Mouse (Mus musculus) cerebellum, adult 2 months (tissue): ENCODE data around the gene Ccdc61. TPM values are rescaled to one million over a fixed set of nuclear protein-coding genes. Genes with fewer than 3 reads are reported as not detected.

Experiments
- DNase-seq, 2 experiments: peaks; one replicate each; pipeline ENCODE4 v3.0.0; 2021
- H3K27ac ChIP-seq: fragments of 200-500 bp; 2 replicates; pipeline ENCODE4 v1.5.1; 2012; ENCODE audit warnings: low read length, control low read depth, inconsistent platforms; ENCODE audit not compliant: insufficient read depth
- H3K27me3 ChIP-seq: fragments of 200-500 bp; 2 replicates; pipeline ENCODE4 v1.6.1; 2012; ENCODE audit warnings: inconsistent platforms, mild to moderate bottlenecking, low read length, moderate library complexity; ENCODE audit not compliant: control insufficient read depth, insufficient read depth
- H3K4me1 ChIP-seq: fragments of 200-500 bp; 2 replicates; pipeline ENCODE4 v1.6.1; 2011; ENCODE audit warnings: low read length; ENCODE audit not compliant: control insufficient read depth, insufficient read depth
- H3K4me3 ChIP-seq: fragments of 200-500 bp; replicated peaks from 2 replicates; pipeline ENCODE3; 2011; ENCODE audit warnings: mild to moderate bottlenecking, low read depth, low read length, control low read depth; ENCODE audit not compliant: insufficient read depth
- CTCF ChIP-seq: fragments of 200-500 bp; IDR thresholded peaks from 2 replicates; pipeline ENCODE4 v1.5.1; 2011; ENCODE audit warnings: low read depth, mild to moderate bottlenecking, control low read depth, low read length, moderate library complexity, borderline replicate concordance; ENCODE audit not compliant: insufficient read depth
- POLR2A ChIP-seq: fragments of 200-500 bp; IDR thresholded peaks from 2 replicates; pipeline ENCODE4 v1.6.1; 2011; ENCODE audit warnings: low read length, control low read depth, borderline replicate concordance; ENCODE audit not compliant: insufficient read depth
- WGBS: fragments of 180-500 bp; shearing (Covaris S2); methylation state at CpG from one replicate; pipeline ENCODE4 v1.1.7; 2018; 5-methylcytosine and 5-hydroxymethylcytosine counted together
- polyA plus RNA-seq: library from polyadenylated mRNA; depleted of rRNA; stranded (reverse); fragments of >200 nt; gene quantifications from 2 replicates; pipeline ENCODE4 v1.2.3, GENCODE M21; 2012

The Ccdc61 gene
- polyA plus RNA-seq, 1 experiment = 16.3 TPM

DNA sequence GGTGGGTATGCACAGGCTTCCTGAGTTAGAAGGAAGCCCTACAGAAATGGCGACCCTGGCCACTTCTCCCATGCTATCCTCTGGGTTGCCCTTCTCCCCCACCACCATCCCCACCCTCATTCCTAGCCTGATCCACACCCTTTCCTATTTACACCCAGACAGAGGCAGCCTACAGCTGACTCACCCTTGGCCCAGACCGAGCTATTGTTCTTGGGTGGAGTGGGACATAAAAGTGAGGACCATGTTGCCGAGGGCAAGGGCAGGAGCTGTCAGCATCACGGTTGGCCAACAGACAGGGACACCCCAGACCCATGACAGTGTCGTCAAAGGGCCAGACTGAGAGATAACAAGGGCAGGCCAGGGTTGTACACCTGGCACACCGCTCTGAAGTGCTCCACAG, 37.9 kb upstream of the Ccdc61 start:
- peaks cover 10% of the 10 kb centered on the region; the same call in 1 of the 2 replicates for H3K4me1 ChIP-seq
- H3K27me3 ChIP-seq = no peaks in the 10 kb centered on the region
- TF ChIP-seq POLR2A (no peak), CTCF (no peak)
- no peak overlapping the region for H3K27ac ChIP-seq
- no peak overlapping the region for H3K4me3 ChIP-seq
- DNase-seq = no peak
- WGBS = 34% methylated on average over 6 of the region's 6 CpGs

DNA sequence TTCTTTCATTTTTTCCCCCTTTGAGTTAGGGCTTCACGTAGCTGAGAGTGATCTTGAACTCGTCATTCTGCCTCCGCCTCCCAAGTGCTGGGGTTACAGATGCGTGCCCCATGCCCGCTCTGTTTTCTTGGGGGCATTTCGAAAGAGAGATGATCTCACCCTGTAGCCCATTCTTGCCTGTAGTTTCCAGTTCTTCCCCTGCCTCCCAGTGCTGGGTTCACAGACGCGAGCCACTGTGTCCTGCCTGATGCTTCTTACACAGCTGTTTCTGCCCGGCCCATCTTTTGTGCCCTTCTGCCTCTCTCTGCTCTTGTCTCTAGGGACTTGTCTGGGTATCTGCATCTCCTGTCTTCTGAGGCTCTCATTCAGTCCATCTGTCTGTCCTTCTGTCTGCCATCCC, 32.6 kb upstream of the Ccdc61 start:
- 63% methylated on average over 9 of the region's 9 CpGs for WGBS
- Histone ChIP-seq H3K27ac (peak overlapping the region; percentile 35; the same call in 1 of the 2 replicates), H3K4me1 (peaks cover 3% of the 10 kb centered on the region), H3K4me3 (no peak overlapping the region), H3K27me3 (no peaks in the 10 kb centered on the region)
- no peak for TF ChIP-seq POLR2A
- no peak for TF ChIP-seq CTCF
- no peak for DNase-seq

DNA sequence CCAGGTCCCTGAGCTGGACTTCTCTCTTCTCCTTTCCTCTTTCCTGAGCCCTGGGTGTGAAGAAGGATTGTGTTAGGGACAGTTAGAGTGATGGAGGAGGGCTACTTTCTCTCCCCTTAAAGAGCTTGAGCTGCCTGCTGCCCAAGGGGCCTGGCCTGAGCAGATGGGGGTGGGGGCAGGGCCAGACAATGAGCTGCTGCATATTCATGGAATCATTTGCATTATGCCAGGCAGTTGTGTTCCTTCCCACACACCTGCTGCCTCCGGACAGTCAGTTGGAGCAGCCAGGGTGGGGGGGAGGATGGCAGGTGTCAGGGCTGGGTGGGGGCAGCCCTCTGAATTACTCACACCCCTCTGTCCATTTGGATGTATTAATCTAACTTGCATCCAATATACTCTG, 32.2 kb upstream of the Ccdc61 start:
- TF ChIP-seq POLR2A = no peak
- no peak for TF ChIP-seq CTCF
- no peak overlapping the region for H3K27ac ChIP-seq
- no peak overlapping the region for H3K4me3 ChIP-seq
- H3K4me1 ChIP-seq = peaks cover 3% of the 10 kb centered on the region
- WGBS = 25% methylated on average over 1 of the region's 1 CpGs
- no peaks in the 10 kb centered on the region for H3K27me3 ChIP-seq
- DNase-seq = no peak

DNA sequence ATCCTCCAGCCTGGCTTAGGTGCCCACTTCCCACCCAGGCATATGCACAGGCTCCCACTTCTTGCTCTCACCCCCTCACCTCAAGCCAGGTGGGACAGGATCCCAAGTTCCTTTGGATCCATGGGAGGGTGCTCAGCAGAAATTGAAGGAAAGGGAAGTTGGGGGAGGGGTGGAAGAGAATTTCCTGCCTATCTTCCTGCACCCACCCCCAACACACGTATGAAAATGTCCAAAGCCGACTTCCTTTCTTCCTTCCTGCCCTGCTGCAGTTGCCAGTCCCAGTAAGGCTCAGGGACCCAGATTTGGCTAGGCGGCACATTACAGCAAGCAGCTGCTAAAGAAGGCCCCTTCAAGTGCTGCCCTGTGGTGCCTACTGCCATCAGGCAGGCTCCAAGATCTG, 17.5 kb upstream of the Ccdc61 start:
- 23% methylated on average over 3 of the region's 3 CpGs for WGBS
- Histone ChIP-seq H3K4me1 (peaks cover 18% of the 10 kb centered on the region), H3K27me3 (no peaks in the 10 kb centered on the region), H3K4me3 (no peak overlapping the region), H3K27ac (no peak overlapping the region)
- no peak for DNase-seq
- TF ChIP-seq CTCF = no peak
- TF ChIP-seq POLR2A = no peak

DNA sequence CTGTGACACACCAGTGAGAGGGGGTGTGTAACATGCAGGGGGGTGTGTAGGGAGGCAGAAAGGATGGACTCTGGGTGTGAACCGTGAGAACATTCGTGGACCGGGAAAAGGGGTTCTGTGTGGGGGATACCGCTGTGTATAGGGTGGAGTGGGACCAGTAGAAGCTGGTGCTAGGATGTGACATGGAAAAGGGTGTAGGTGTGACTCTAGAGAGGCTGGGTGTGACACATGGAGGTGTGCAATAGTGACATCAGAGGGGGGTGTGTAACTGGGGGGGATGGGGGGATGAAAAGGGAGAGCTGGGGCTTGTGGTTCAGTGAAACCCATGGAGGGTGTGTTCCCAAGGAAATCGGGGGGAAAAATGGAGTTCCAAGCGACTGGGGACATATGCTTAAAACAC, 16.7 kb upstream of the Ccdc61 start:
- no peaks in the 10 kb centered on the region for H3K27me3 ChIP-seq
- DNase-seq = no peak
- no peak overlapping the region for H3K27ac ChIP-seq
- peaks cover 17% of the 10 kb centered on the region for H3K4me1 ChIP-seq
- WGBS = 25% methylated on average over 6 of the region's 6 CpGs
- peak overlapping the region; percentile 71 for H3K4me3 ChIP-seq
- no peak for TF ChIP-seq CTCF
- no peak for TF ChIP-seq POLR2A

DNA sequence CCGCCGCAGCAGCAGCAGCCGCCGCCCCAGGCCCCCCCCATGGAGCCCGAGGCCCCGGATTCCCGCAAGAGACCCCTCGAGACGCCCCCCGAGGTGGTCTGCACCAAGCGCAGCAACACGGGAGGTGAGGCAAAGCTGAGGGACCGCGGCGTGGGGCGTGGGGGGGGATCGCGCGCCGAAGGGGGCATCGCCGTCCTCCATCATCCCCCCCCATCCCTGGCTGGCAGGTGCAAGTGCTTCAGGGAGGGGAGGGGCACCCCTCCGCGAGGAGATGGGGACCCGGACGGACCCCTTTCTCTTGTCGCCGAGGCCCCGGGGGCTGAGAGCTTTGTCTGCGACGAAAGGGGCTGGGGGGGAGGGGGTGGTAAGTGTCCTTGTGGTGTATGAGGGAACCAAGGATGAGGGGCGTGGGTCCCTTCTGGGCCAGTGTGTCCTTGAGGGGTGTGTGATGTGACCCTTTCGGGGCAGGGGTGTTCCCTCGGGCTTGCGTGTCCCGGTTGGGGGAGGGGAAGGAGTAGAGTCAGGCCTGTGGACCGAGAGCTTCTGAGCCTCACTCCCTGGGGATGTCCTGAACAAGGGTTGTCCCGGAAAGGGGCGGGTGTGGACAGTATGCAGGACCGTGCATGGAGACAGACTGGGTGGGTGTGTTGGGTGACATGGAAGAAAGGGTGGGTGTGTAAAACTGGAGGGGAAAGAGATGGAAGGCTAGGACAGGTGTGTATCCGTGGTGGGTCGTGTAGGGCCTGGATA, 16.0 kb upstream of the Ccdc61 start:
- peak; percentile 51 to 59 for DNase-seq
- peak overlapping the region; percentile 71 for H3K4me3 ChIP-seq
- peaks cover 17% of the 10 kb centered on the region for H3K4me1 ChIP-seq
- no peaks in the 10 kb centered on the region for H3K27me3 ChIP-seq
- WGBS = under 1% methylated on average over 36 of the region's 42 CpGs
- 0 out of 2 replicates have a peak overlapping the region, but pooled peaks have one; percentile 4 for H3K27ac ChIP-seq
- no peak for TF ChIP-seq CTCF
- no peak for TF ChIP-seq POLR2A

DNA sequence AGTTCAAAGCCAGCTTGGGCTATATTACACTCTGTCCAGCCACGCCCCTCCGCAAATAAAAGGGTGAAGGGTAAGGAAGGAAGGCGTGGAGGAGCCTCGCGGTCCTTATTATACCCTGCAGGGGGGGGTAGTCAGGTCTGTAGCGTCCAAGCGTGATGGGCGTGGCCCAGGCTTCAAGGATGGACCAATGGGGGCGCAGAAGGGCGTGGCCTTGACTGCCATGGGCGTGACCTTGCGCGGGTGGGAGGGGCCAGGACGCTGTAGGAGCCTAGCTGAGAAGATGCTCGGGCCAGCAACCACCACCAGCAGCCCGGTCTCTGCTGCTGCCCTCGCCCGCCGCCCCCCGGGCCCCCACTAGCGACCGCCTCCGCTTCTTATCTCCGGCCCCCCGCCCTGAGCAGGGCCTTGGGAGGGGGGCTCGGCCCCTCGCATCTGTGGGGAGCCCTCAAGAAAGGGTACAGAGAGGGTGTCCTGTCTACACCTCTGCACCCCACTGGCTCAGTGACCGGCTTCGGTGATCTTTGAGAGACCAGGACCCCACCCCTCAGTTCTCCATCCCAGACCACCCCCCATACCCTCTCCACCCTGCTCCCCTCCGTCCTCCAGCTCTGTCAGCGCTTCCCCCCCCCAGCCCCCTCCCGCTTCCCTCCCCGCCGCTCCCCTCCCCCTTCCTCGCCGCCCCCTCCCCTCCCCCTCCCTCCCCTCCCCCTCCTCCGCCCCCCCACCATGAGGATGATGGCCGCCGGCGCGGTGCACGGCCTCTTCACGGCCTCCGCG, 15.1 kb upstream of the Ccdc61 start, which contains the start of gene Nova2:
Nova2 (plus strand) TSS at position 727 of the 777 bp plus-strand sequence.
- Histone ChIP-seq H3K4me3 (peak within 1 kb of the TSS; percentile 80), H3K4me1 (peaks cover 17% of the 10 kb centered on the region), H3K27ac (0 out of 2 replicates have a peak within 1 kb of the TSS, but pooled peaks have one; percentile 4), H3K27me3 (no peaks in the 10 kb centered on the region)
- TF ChIP-seq POLR2A = peak; percentile 65; the same call in 1 of the 2 replicates
- TF ChIP-seq CTCF = no peak
- under 1% methylated on average over 34 of the region's 45 CpGs for WGBS
- peak; percentile 96 to 97 for DNase-seq

DNA sequence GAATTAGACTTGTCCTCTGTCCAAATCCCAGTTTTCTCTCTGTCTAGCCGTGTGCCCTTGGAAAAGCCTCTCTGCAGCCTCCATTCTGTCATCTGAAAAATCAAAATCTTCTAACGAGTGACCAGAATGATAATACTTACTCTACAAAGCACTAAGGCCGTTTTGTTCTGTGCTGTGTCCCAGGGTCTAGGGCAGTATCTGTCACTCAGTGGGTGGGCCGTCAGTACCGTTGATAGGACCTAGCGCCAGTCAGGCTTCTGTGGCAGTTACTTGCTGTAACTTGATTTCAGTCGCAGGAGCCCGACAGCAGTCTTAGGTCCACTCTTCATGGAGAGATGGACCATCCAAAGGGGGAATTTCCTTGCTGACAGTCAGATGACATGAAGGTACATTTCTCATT, 14.1 kb upstream of the Ccdc61 start:
- 14% methylated on average over 8 of the region's 8 CpGs for WGBS
- peak; percentile 20 to 26 for DNase-seq
- Histone ChIP-seq H3K27me3 (no peaks in the 10 kb centered on the region), H3K4me3 (no peak overlapping the region), H3K27ac (no peak overlapping the region), H3K4me1 (peaks cover 17% of the 10 kb centered on the region)
- no peak for TF ChIP-seq POLR2A
- no peak for TF ChIP-seq CTCF
